Mouse (Mus musculus) c-Kit-positive CD71-positive TER-119-positive erythroid progenitor cells, embryonic 14.5 days (primary cell): ENCODE data around the gene P2rx3.

Experiments
- DNase-seq: peaks from one replicate; pipeline ENCODE4 v3.0.0-alpha.2; 2013; ENCODE audit warnings: low spot score

Gene P2rx3

GRCm38 (mm10) chr2:85038336-85038735 is 1.1 kb upstream of the P2rx3 start:
- peak; percentile 37 for DNase-seq

GRCm38 (mm10) chr2:85036507-85037046 is 685 bp downstream of the P2rx3 start:
- DNase-seq = peak; percentile 19

GRCm38 (mm10) chr2:85034169-85034568 is 3.1 kb downstream of the P2rx3 start:
- DNase-seq = no peak

GRCm38 (mm10) chr2:85033121-85033520 is 4.1 kb downstream of the P2rx3 start:
- no peak for DNase-seq

- no peak for DNase-seq
Observed at GRCm38 (mm10) chr2:85030989-85031388, 6.3 kb downstream of the P2rx3 start.

GRCm38 (mm10) chr2:85029897-85030296 is 7.4 kb downstream of the P2rx3 start:
- DNase-seq = no peak

GRCm38 (mm10) chr2:85027281-85027680 is 10.0 kb downstream of the P2rx3 start:
- no peak for DNase-seq

GRCm38 (mm10) chr2:85026178-85026577 is 11.1 kb downstream of the P2rx3 start:
- no peak for DNase-seq

- no peak for DNase-seq
Observed at GRCm38 (mm10) chr2:85022043-85022442, 15.2 kb downstream of the P2rx3 start.

GRCm38 (mm10) chr2:85014588-85014982 is 22.7 kb downstream of the P2rx3 start:
- DNase-seq = no peak

GRCm38 (mm10) chr2:85013826-85014587 is 23.3 kb downstream of the P2rx3 start:
- DNase-seq = no peak

- peak; percentile 57 for DNase-seq
Observed at GRCm38 (mm10) chr2:85012679-85013078, 24.6 kb downstream of the P2rx3 start.

GRCm38 (mm10) chr2:85011906-85012604 is 25.2 kb downstream of the P2rx3 start:
- DNase-seq = peak; percentile 87

GRCm38 (mm10) chr2:85009212-85009611 is 28.1 kb downstream of the P2rx3 start:
- DNase-seq = no peak

- peak; percentile 61 for DNase-seq
Observed at GRCm38 (mm10) chr2:85007729-85008128, 29.5 kb downstream of the P2rx3 start.

- DNase-seq = no peak
Observed at GRCm38 (mm10) chr2:85006600-85006999, 30.7 kb downstream of the P2rx3 start.

GRCm38 (mm10) chr2:85004341-85004740 is 32.9 kb downstream of the P2rx3 start:
- DNase-seq = no peak

GRCm38 (mm10) chr2:85002575-85002974 is 34.7 kb downstream of the P2rx3 start:
- no peak for DNase-seq

- DNase-seq = no peak
Observed at GRCm38 (mm10) chr2:85001497-85001896, 35.8 kb downstream of the P2rx3 start.

GRCm38 (mm10) chr2:84999486-85000181 is 37.6 kb downstream of the P2rx3 start:
- DNase-seq = no peak

GRCm38 (mm10) chr2:84996376-84996775 is 40.9 kb downstream of the P2rx3 start:
- no peak for DNase-seq

GRCm38 (mm10) chr2:84987930-84988329 is 49.3 kb downstream of the P2rx3 start, which contains the start of gene Prg3:
Gene Prg3 (plus strand): TSS chr2:84988215.
- DNase-seq = no peak
